Mouse (Mus musculus): ENCODE results near the gene Hs3st6.

Hs3st6 gene

DNA sequence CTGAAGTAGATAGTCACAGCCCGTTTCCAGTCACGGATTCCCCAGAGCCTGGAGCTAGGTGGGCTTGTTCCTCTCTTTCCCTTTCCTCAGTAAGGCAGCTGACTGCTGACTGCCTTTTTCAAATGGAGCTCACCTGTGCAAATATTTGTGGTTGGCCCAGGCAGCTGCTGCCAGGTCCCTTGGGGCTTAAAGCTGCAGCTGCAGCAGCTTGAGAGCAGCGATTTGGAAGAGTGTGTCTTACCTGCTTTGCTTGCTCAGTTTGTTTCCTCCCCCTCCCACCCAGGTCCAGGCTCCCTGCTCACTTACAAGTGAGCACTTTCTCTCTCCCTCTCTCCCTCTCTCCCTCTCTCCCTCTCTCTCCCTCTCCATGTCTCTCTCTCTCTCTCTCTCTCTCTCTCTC is 16.4 kb downstream of the Hs3st6 start:
- no peak for DNase-seq (ENCODE audit: low spot score)

GRCm38 (mm10) chr17:24773241-24773640 is 20.5 kb downstream of the Hs3st6 start:
- DNase-seq (ENCODE audit: low spot score) = no peak

DNA sequence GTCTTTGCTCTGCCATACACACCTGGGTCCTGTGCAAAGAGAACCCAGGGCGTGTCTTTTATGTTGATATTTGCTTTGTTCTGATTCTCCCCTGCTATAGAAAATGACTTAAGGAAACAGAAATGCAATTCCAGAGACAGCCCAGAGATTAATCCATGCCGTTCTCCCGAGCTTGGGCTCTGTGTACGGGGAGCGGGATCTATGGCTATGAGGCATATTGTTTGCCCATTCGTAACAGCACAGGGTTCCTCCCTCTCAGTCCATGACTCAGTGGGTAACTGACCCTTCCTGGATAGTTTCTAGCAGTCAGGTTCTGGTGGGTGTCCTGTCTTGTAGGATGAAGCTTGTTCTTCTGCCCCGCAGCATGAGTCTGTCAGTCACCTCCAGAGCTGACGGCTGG is 22.4 kb downstream of the Hs3st6 start:
- DNase-seq (ENCODE audit: low spot score) = no peak

GRCm38 (mm10) chr17:24777073-24777472 is 24.3 kb downstream of the Hs3st6 start:
- no peak for DNase-seq (ENCODE audit: low spot score)

DNA sequence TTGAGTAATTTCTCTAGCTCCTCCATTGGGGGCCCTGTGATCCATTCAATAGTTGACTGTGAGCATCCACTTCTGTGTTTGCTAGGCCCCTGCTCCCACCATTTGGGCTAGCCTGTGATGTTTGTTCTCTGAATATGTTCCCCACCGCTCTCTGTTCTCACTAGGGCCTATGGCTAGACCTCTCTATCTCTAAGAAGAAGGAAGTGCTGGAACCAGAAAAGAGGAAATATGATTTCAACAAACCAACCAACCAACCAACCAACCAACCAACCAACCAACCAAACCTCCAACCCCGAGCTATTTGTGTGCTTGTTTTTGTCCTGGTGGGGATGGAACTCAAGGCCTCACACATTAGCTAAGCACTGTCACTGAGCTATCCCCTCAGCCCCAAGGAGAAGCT is 28.0 kb downstream of the Hs3st6 start:
- DNase-seq (ENCODE audit: low spot score) = no peak

GRCm38 (mm10) chr17:24792190-24792589 is 39.4 kb downstream of the Hs3st6 start:
- no peak for DNase-seq (ENCODE audit: low spot score)

DNA sequence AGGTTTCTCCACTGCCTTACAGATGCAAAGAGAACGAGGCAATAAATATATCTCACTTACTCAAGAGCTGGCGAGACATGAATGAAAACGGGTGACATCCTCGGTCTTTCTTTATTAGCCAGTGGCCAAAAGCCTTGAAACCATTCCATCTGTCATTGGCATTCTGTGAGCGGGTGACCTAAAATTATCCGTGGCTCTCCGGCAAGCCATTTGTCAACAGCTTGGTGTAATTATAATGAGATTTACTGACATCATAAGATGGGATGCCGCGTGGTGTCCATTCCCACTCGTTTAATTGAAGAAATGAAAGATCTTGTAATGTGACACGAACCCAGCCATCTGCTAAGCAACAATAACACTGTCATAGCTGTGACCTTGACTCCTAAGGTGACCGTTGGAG is 42.0 kb downstream of the Hs3st6 start:
- DNase-seq (ENCODE audit: low spot score) = no peak

DNA sequence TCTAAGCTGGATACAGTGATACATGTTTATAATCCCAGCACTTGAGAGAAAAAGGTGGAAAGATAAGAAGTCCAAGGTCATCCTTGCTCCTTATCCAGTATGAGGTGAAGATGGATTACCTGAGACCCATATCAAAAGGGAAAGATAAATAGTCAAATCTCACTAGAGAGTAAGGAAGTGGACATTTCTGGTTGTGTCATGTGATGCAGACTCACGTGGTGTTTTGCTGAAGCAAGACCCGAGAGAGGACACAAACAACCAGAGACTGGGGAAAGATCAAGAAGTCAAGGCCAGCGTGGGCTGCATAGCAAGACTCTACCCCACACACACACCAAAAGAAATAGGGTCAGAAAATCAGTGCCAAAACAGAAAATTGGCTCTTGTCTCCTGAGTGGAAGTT is 44.2 kb downstream of the Hs3st6 start:
- no peak for DNase-seq (ENCODE audit: low spot score)

DNA sequence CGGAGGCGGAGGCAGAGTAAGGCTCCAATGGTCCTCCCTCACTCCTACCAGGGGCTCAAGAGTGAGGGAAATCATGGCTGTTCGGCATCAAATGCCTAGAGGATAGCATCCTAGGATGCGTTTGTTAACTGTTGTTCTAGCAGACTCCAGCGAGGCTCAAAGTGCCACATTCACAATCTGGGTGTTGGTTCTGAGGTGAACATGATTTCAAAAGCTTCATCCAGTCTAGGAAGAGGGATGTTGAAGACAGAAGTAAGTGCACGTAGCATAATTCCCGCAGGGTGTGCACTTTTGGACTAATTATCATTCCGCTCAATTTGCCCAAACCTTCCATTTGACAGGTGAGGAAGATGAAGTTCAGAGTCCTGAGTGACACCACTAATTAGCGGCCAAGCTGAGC is 45.4 kb downstream of the Hs3st6 start:
- no peak for DNase-seq (ENCODE audit: low spot score)

GRCm38 (mm10) chr17:24799476-24799875 is 46.7 kb downstream of the Hs3st6 start:
- DNase-seq (ENCODE audit: low spot score) = no peak

DNA sequence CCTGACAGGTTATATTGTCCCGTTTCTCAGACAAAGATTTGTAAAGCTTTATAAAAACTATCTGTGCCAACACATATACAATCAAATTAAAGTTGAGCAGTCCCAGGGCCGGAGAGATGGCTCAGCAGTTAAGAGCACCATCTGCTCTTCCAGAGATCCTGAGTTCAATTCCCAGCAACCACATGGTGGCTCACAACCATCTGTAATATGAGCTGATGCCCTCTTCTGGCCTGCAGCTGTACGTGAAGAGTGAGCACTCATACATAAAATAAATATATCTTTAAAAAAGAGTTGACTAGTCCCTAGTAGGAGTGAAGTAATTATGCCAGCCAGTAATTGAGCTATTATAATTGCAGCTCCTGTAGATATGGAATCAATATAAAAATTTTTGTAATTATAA is 47.7 kb downstream of the Hs3st6 start:
- DNase-seq (ENCODE audit: low spot score) = no peak

DNA sequence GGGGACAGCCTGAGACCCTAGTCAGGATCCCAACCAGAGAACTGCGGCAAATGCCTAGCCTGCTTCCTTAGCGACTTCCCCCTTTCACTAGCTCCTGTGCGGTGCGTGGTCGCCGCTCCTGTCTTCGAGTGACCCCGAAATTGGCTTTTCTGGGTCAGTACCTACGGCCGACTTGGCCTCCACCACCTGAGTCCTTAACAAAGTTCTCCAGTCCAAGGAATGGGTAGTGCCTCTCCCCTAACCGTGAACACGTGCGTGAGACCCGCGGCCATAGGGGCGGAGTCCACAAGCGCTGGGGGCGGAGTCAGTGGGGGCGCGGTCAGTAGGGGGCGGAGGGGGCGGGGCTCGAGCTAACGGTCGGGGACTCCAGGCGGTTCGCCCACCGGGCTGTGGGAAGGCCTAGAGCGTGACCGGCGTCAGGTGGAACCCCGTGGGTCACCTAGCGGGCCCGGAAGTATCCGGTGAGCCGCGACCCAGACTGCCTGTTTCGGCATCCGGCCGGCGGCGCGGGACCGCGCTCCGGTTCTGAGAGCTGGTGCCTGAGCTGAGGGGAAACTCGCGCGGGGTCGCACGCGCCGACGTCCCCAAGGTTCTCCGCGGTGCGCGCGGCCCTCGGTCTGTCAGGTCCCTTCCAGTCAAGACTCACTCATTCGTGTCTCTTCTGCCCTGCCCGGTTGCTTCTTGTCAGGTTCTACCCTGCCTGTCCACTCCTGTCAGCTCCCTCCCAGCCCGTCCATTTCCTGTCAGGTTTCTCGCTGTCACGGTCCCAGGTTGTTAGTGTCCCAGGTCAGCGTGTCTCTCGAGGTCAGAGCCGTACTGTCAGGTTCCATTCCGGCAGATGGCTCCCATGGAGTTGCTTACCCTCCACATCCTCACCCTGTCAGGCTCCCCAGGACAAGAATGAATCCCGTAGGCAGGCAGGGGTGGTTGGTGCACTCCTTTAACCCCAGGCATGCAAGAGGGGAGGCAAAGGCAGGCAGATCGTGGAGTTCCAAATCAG is 51.5 kb downstream of the Hs3st6 start, which contains the start of gene Meiob:
Gene Meiob (plus strand): TSS at position 338 of the 1,000 bp plus-strand sequence.
- DNase-seq (ENCODE audit: low spot score) = peak; percentile 82

Data from MN1 (cell line).